15 mouse cellular contexts compared by ENCODE assay signal in the genomic region with DNA sequence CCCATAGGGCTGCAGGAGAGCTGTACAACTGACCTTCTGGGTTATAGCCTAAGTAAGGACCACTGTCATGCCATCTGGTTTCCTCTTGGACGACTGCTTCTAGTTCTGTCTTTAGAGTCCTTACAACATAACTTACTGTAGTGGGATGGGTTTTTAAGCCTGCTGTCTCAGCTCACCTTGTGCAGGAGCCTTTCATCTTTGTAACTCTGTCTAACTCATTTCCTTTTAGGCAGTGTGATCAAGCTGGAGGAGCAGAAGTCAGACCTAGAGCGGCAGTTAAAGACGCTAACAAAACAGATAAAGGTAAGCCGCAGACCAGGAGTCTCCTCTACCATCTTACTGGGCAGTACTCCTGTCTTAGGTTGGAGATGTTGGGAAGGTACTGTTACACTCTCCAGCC.
"Had no signal": no experiment of that assay in that cellular context is flagged by ENCODE, and none has a peak within 500 bp of the region (broad histone marks: within the 10 kb centered on the region; RNA-seq: fewer than 3 reads in every experiment).

No protein-coding gene starts in this region.

- H3K4me1 ChIP-seq: limb, embryonic 13.5 days had no signal

- ATAC-seq: midbrain, embryonic 16.5 days had no signal

- H3K4me3 ChIP-seq: layer of hippocampus, adult 2 months; limb, embryonic 13.5 days; midbrain, embryonic 12.5 days had no signal

- H3K4me2 ChIP-seq: limb, embryonic 13.5 days; liver, embryonic 11.5 days; lung, embryonic 14.5 days; midbrain, embryonic 12.5 days had no signal

- H3K9me3 ChIP-seq: limb, embryonic 13.5 days; midbrain, embryonic 12.5 days had no signal

- H3K27me3 ChIP-seq: limb, embryonic 13.5 days had no signal

- H3K9ac ChIP-seq: limb, embryonic 13.5 days; lung, embryonic 14.5 days; midbrain, embryonic 12.5 days had no signal

- DNase-seq: kidney, adult 11 months; kidney, adult 9 months; kidney, postnatal 4 days; left cerebral cortex, postnatal 4 days; lung, embryonic 14.5 days; lung, postnatal 10 days; right cerebral cortex, adult 18-20 months had no signal

- H3K27ac ChIP-seq: kidney, postnatal 0 days; layer of hippocampus, adult 2 months; limb, embryonic 13.5 days; macrophage; midbrain, embryonic 12.5 days; stomach, postnatal 0 days had no signal
